Mouse (Mus musculus) bone marrow macrophage, adult 2 months (primary cell): Measurements from ENCODE around the gene Slc48a1.

Experiments used
- CTCF ChIP-seq: IDR thresholded peaks from 2 replicates; pipeline ENCODE4 v1.5.1; 2012; ENCODE audit warnings: low read depth, mild to moderate bottlenecking, low read length, moderate library complexity
- POLR2A ChIP-seq: IDR thresholded peaks from 2 replicates; pipeline ENCODE4 v1.6.1; 2012; ENCODE audit warnings: mild to moderate bottlenecking, low read depth, low read length, borderline replicate concordance

GRCm38 (mm10) chr15:97761438-97761837, 16.9 kb upstream of the Slc48a1 start:
- no peak for TF ChIP-seq CTCF
- TF ChIP-seq POLR2A, result no peak
